Mouse (Mus musculus) embryonic facial prominence, embryonic 14.5 days (tissue): ENCODE measurements around the gene Pdyn. TPM values are rescaled to one million over a fixed set of nuclear protein-coding genes. Genes with fewer than 3 reads are reported as not detected.
A peak's percentile ranks its signal among the peaks of the same experiment; 100 is the strongest.

Experiments used
- ATAC-seq: fragments of 200-750 bp; cut with Nextera tagmentation; 2 replicates; pipeline ENCODE4 v1.8.0; 2017; ENCODE audit warnings: low read depth, moderate number of reproducible peaks, moderate TSS enrichment
- DNase-seq: peaks from one replicate; pipeline ENCODE4 v3.0.0-alpha.2; 2015; ENCODE audit warnings: low spot score
- H3K27ac ChIP-seq: fragments of 300-500 bp; sonication (generic); replicated peaks from 2 replicates; pipeline ENCODE4 v1.5.1; 2014; ENCODE audit warnings: low read depth, mild to moderate bottlenecking, low read length, moderate library complexity
- H3K27me3 ChIP-seq: fragments of 300-500 bp; sonication (generic); replicated peaks from 2 replicates; pipeline ENCODE4 v1.6.1; 2014; ENCODE audit warnings: low read length; ENCODE audit not compliant: control insufficient read depth, insufficient read depth
- H3K36me3 ChIP-seq: fragments of 300-500 bp; sonication (generic); 2 replicates; pipeline ENCODE4 v1.6.1; 2014; ENCODE audit warnings: low read length, mixed read lengths; ENCODE audit not compliant: control insufficient read depth, insufficient read depth
- H3K4me1 ChIP-seq: fragments of 300-500 bp; sonication (generic); 2 replicates; pipeline ENCODE4 v1.6.1; 2014; ENCODE audit warnings: antibody characterized with exemption, low read length; ENCODE audit not compliant: control insufficient read depth, insufficient read depth
- H3K4me2 ChIP-seq: fragments of 300-500 bp; sonication (generic); 2 replicates; pipeline ENCODE4 v1.6.1; 2014; ENCODE audit warnings: low read depth, mild to moderate bottlenecking, low read length, moderate library complexity, mixed read lengths
- H3K4me3 ChIP-seq: fragments of 300-500 bp; sonication (generic); 2 replicates; pipeline ENCODE4 v1.5.1; 2014; ENCODE audit warnings: low read depth, mild to moderate bottlenecking, low read length
- H3K9ac ChIP-seq: fragments of 300-500 bp; sonication (generic); 2 replicates; pipeline ENCODE4 v1.6.1; 2014; ENCODE audit warnings: low read depth, mild to moderate bottlenecking, low read length, moderate library complexity, mixed read lengths
- H3K9me3 ChIP-seq: fragments of 300-500 bp; sonication (generic); 2 replicates; pipeline ENCODE4 v1.6.1; 2016; ENCODE audit warnings: low read length; ENCODE audit not compliant: control insufficient read depth
- WGBS: fragments of 180-500 bp; shearing (Covaris S2); extraction: QIAGEN DNeasy Blood & Tissue Kit; methylation state at CpG from one replicate; pipeline ENCODE4 v1.1.7; 2014; 5-methylcytosine and 5-hydroxymethylcytosine counted together
- polyA plus RNA-seq: library from polyadenylated mRNA; unstranded; fragments of >200 nt; fragmentation: Nextera tagmentation; extraction: Ambion mirVana; gene quantifications from 2 replicates; pipeline ENCODE4 v1.2.1, GENCODE M21; 2014

Pdyn gene
- 0.21 and 0.24 TPM in 2 replicates for polyA plus RNA-seq

DNA sequence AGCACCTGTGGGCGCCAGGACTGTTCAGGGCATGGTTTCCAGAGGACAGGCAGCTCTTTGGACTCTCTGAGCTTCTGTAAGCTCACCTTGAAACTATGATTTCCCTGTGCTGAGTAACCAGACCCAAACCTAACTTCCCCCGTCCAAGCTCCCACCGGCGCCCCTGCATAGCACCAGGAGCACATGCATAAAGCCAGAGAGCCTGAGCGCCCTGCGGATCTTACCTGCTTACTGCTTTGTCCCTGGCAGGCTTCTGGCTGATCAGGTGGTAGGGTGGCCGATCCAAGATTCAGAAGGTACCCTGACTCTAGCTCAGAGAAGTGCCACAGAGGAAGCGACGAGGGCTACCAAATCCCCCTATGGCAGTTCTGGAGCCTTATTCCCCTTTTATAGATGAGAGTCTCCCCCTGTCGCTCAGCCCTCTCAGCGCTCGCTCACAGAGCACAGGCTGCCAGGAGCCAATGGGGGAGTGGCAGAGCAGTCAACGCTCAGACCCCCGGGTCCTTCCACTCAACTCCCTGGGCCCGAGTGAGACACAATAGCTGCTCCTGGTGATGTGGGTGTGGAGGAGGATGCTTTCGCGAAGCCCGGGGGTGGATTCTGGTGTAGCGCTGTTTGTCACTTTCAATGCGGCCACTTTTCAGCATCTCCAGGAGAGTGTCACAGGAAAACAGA lies at the start of gene Pdyn:
TSS of gene Pdyn (minus strand) at position 361 of the 675 bp plus-strand sequence.
- peak; percentile 17 for DNase-seq
- WGBS: 10% methylated on average over 20 of the region's 20 CpGs
- no peaks in the 10 kb centered on the region for H3K4me1 ChIP-seq
- H3K27ac ChIP-seq: no peak within 1 kb of the TSS
- no peak for ATAC-seq
- H3K36me3 ChIP-seq: no peaks in the 10 kb centered on the region
- H3K4me2 ChIP-seq: peak within 1 kb of the TSS; percentile 25; the same call in 1 of the 2 replicates
- 0 out of 2 replicates have a peak within 1 kb of the TSS, but pooled peaks have one; percentile 3 for H3K4me3 ChIP-seq
- H3K27me3 ChIP-seq: peaks cover 32% of the 10 kb centered on the region
- H3K9me3 ChIP-seq: no peaks in the 10 kb centered on the region
- H3K9ac ChIP-seq: no peak within 1 kb of the TSS

DNA sequence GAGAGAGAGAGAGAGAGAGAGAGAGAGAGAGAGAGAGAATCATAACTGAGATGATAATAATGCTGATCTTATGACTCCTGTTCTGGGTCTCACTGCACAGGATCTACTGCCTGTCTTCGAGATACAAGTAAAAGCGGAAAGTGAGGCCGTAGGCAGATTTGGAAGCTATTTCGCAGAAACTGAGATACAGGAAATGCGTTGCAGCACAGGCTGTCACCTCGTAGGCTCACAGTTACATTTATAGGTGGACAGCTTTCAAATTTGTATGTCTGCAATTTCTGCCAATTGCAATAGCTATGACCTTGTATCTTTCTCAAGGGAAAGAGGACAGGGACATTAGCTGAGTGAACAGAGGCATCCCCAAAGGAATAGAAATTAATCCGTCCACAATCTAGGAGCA lies 42.4 kb upstream of the Pdyn start:
- Histone ChIP-seq H3K9ac (no peak overlapping the region), H3K27ac (no peak overlapping the region), H3K36me3 (no peaks in the 10 kb centered on the region), H3K9me3 (no peaks in the 10 kb centered on the region), H3K4me1 (no peaks in the 10 kb centered on the region), H3K27me3 (no peaks in the 10 kb centered on the region), H3K4me3 (no peak overlapping the region), H3K4me2 (no peak overlapping the region)
- no peak for DNase-seq
- ATAC-seq: no peak
- WGBS: 88% methylated on average over 7 of the region's 7 CpGs

DNA sequence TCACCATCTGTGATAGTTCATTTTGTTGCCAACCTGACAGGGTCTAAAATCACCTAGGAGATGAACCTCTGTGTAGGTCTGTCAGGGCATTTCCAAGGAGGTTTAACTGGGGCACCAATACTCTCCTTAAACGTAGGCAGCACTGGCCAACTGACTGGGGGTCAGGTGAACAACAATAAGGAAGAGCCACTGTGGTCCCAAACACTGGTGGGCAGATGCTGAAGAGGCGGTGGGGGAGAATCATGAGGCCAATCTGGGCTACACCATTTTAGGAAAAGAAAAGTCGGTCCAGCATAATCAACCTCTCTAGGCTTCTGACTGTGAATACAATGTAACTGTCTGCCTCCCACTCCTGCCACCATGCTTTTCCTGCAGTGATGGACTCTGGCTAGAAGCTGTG lies 40.9 kb upstream of the Pdyn start:
- Histone ChIP-seq H3K27ac (no peak overlapping the region), H3K9ac (no peak overlapping the region), H3K9me3 (no peaks in the 10 kb centered on the region), H3K27me3 (no peaks in the 10 kb centered on the region), H3K4me3 (no peak overlapping the region), H3K4me1 (no peaks in the 10 kb centered on the region), H3K4me2 (no peak overlapping the region), H3K36me3 (no peaks in the 10 kb centered on the region)
- ATAC-seq (no peak), DNase-seq (no peak)
- WGBS: 80% methylated on average over 3 of the region's 3 CpGs

DNA sequence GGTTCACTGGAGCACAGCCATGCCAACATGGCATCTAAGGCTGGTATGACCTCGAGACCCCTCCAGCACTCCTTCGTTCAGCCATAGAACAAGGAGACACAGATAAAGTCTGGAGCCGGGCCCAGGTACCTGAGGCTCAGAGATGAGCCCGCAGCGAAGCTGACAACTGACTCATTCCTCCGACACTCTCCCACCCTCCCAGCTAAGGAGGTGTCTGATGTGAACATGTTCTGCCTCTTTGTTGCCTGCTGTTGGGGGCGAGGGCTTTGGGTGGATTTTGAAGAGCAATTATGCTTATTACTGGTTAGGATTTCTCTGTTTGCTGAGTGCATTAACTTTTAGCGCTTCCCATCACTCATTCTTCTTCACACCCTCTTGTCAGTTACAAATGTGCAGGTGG lies 34.4 kb upstream of the Pdyn start:
- no peak for ATAC-seq
- H3K27ac ChIP-seq: no peak overlapping the region
- WGBS: 69% methylated on average over 8 of the region's 8 CpGs
- H3K27me3 ChIP-seq: no peaks in the 10 kb centered on the region
- no peak for DNase-seq
- H3K4me2 ChIP-seq: no peak overlapping the region
- H3K4me3 ChIP-seq: no peak overlapping the region
- H3K9me3 ChIP-seq: no peaks in the 10 kb centered on the region
- H3K9ac ChIP-seq: no peak overlapping the region
- H3K36me3 ChIP-seq: no peaks in the 10 kb centered on the region
- no peaks in the 10 kb centered on the region for H3K4me1 ChIP-seq

DNA sequence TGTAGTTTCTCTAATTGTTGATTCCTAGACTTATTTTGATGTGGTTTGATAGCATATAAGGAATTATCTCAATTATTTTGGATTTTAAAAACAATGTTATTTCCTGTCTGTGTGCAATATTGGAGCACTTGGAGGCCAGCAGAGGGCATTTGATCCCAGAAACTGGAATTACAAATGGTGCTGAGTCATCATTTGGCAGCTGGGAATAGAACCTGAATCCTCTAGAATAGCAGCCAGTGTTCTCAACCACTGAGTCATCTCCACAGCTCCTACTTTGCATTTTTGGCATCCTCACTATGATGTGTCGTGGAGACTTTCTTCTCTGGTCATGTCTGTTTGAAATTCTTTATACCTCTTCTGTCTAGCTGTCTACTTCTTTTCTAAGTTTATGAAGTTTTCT lies 30.0 kb upstream of the Pdyn start:
- Histone ChIP-seq H3K9ac (no peak overlapping the region), H3K27me3 (no peaks in the 10 kb centered on the region), H3K36me3 (no peaks in the 10 kb centered on the region), H3K4me3 (no peak overlapping the region), H3K9me3 (no peaks in the 10 kb centered on the region), H3K4me2 (no peak overlapping the region), H3K4me1 (no peaks in the 10 kb centered on the region), H3K27ac (no peak overlapping the region)
- WGBS: 84% methylated on average over 1 of the region's 1 CpGs
- ATAC-seq: no peak
- no peak for DNase-seq

DNA sequence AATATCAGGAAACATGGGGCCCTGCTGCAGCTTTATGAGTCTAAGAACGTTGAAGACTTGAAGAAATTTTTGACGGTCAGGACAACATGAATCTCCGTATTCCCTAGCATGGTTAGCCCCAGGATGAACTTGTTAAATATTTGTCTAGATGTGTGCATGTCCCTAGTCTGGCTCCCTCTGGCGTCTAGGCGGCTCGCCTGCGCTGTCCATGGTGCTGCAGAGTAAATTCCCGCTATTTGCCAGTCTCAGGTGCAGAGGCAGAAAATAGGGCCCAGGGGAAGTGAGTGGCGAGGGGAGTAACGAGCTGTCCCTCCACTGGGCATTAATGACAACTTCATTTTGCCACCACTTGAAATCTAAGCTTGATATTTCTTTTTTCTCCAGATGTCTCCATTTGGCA lies 16.0 kb upstream of the Pdyn start:
- Histone ChIP-seq H3K4me2 (no peak overlapping the region), H3K4me3 (no peak overlapping the region), H3K9ac (no peak overlapping the region), H3K9me3 (no peaks in the 10 kb centered on the region), H3K27ac (no peak overlapping the region), H3K36me3 (no peaks in the 10 kb centered on the region), H3K27me3 (no peaks in the 10 kb centered on the region), H3K4me1 (no peaks in the 10 kb centered on the region)
- DNase-seq (peak; percentile 66), ATAC-seq (no peak)
- WGBS: 18% methylated on average over 10 of the region's 10 CpGs

DNA sequence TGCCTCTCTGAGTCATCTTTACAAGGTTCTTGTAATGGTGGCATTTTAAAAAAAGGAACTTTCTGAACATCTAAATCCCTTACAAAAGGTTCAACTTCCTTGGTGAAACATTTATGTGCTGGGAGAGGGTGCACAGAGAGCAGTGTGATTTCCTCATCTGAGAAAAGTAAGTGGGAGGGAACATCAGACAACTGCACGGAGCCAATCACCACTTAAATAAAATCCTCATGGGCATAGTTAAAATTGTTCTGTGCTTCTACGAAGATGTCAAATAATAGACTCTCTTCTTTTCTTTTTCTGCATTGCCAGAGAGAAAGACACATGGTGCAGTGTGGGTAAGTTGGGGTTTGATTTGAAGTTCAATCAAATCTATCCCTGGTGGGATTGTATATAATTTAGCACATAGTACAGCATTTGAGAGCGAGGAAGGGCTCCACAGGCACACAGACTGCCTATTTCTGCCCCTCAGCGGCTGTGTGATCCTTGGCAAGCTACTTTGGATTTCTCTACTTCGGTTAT lies 13.4 kb upstream of the Pdyn start:
- no peak overlapping the region for H3K4me2 ChIP-seq
- DNase-seq: no peak
- H3K9me3 ChIP-seq: no peaks in the 10 kb centered on the region
- no peak overlapping the region for H3K9ac ChIP-seq
- no peak overlapping the region for H3K27ac ChIP-seq
- no peaks in the 10 kb centered on the region for H3K4me1 ChIP-seq
- no peaks in the 10 kb centered on the region for H3K36me3 ChIP-seq
- 60% methylated on average over 5 of the region's 5 CpGs for WGBS
- no peak for ATAC-seq
- H3K4me3 ChIP-seq: no peak overlapping the region
- H3K27me3 ChIP-seq: no peaks in the 10 kb centered on the region

DNA sequence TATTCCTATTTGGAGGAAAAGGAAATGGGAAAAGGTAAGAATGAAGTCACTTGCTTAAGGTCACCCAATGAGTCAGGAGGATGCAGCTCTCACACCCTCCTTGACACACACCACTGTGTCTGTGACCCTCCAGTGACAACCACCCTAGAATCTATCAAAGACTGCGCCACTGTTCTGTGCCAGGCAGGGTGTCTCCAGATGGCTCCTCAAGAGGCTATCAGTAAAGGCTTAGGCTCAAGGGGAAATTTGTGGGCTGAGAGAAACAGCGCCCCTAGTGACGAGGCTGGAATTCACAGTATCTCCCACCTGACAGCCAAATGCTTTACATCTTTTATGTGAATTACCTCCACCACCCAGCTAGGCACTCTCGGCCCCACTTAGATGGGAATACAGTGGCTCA lies 3.6 kb downstream of the Pdyn start:
- Histone ChIP-seq H3K4me1 (no peaks in the 10 kb centered on the region), H3K27ac (no peak overlapping the region), H3K9me3 (no peaks in the 10 kb centered on the region), H3K36me3 (no peaks in the 10 kb centered on the region), H3K4me3 (no peak overlapping the region), H3K9ac (no peak overlapping the region), H3K27me3 (peaks cover 31% of the 10 kb centered on the region), H3K4me2 (no peak overlapping the region)
- DNase-seq: peak; percentile 22
- ATAC-seq: no peak
- 19% methylated on average over 4 of the region's 4 CpGs for WGBS

DNA sequence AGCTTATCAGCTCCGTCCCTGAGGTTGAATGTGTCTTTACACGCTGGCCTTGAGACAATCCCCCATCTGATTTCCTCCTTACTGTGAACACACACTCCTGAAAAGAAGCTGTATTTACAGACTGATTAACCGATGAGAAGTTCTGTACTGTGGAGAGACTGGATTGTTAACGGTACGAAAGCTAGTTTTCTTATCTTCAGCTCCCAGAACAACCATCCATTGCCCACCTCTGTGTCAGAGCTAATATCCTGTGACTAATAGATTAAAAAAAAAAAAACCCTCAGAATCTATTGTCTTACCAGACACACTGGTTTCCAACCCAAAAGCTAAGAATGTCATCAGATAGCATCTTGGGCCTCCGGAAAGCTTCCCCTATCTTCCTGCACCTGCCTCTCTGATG lies 5.3 kb downstream of the Pdyn start:
- H3K27ac ChIP-seq: no peak overlapping the region
- ATAC-seq: no peak
- WGBS: 68% methylated on average over 6 of the region's 6 CpGs
- no peaks in the 10 kb centered on the region for H3K36me3 ChIP-seq
- peaks cover 13% of the 10 kb centered on the region for H3K27me3 ChIP-seq
- H3K4me1 ChIP-seq: no peaks in the 10 kb centered on the region
- H3K4me2 ChIP-seq: no peak overlapping the region
- H3K9me3 ChIP-seq: no peaks in the 10 kb centered on the region
- no peak overlapping the region for H3K4me3 ChIP-seq
- DNase-seq: no peak
- no peak overlapping the region for H3K9ac ChIP-seq
